Mouse (Mus musculus): ENCODE results near the gene Igf2bp3. TPM values are rescaled to one million over a fixed set of nuclear protein-coding genes. Genes with fewer than 3 reads are reported as not detected.

The Igf2bp3 gene
- polyA plus RNA-seq, 1 experiment from 2014 or later: 105 TPM

- Histone ChIP-seq H3K27ac (ENCODE audit: low read depth) (no peak overlapping the region), H3K4me3 (ENCODE audit: low read depth, low read length) (no peak overlapping the region), H3K27me3 (replicated peaks; ENCODE audit: control insufficient read depth, insufficient read depth, low read length) (no peaks in the 10 kb centered on the region), H3K9ac (ENCODE audit: low read length) (no peak overlapping the region), H3K9me3 (ENCODE audit: control insufficient read depth, low read length) (no peaks in the 10 kb centered on the region), H3K36me3 (ENCODE audit: control insufficient read depth, insufficient read depth, low read length) (no peaks in the 10 kb centered on the region), H3K4me2 (ENCODE audit: low read length) (no peak overlapping the region), H3K4me1 (replicated peaks; ENCODE audit: control insufficient read depth, insufficient read depth, low read length) (no peaks in the 10 kb centered on the region)
- WGBS: 76% methylated on average over 11 of the region's 11 CpGs
- no peak for ATAC-seq (replicated peaks; ENCODE audit: low FRiP score, low TSS enrichment, low read depth)
- DNase-seq (ENCODE audit: low spot score): no peak
Measured at GRCm38 (mm10) chr6:49050677-49051410, 163.9 kb downstream of the Igf2bp3 start.

DNA sequence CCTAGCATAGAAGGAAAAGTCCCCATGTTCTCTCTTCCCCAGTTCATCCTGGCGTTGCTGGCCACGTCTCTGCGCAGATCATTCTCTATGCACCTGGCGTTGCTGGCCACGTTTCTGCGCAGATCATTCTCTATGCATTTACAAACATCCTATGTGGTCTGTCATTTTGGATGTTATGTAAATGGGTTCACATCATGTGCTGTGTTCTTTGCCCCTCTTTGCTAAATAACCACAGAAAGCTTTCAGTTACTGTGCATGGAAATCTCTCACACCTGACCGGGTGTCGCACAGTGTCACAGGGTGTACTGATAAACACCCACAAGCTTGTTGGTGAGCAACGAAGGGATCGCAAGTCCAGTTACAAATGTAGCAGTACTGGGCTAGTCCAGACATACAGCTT, 166.4 kb downstream of the Igf2bp3 start:
- Histone ChIP-seq H3K9ac (ENCODE audit: low read length) (no peak overlapping the region), H3K9me3 (ENCODE audit: control insufficient read depth, low read length) (no peaks in the 10 kb centered on the region), H3K36me3 (ENCODE audit: control insufficient read depth, insufficient read depth, low read length) (no peaks in the 10 kb centered on the region), H3K4me3 (ENCODE audit: low read depth, low read length) (no peak overlapping the region), H3K4me1 (replicated peaks; ENCODE audit: control insufficient read depth, insufficient read depth, low read length) (no peaks in the 10 kb centered on the region), H3K4me2 (ENCODE audit: low read length) (no peak overlapping the region), H3K27me3 (replicated peaks; ENCODE audit: control insufficient read depth, insufficient read depth, low read length) (no peaks in the 10 kb centered on the region), H3K27ac (ENCODE audit: low read depth) (no peak overlapping the region)
- WGBS: 90% methylated on average over 10 of the region's 10 CpGs
- no peak for DNase-seq (ENCODE audit: low spot score)
- no peak for ATAC-seq (replicated peaks; ENCODE audit: low FRiP score, low TSS enrichment, low read depth)

DNA sequence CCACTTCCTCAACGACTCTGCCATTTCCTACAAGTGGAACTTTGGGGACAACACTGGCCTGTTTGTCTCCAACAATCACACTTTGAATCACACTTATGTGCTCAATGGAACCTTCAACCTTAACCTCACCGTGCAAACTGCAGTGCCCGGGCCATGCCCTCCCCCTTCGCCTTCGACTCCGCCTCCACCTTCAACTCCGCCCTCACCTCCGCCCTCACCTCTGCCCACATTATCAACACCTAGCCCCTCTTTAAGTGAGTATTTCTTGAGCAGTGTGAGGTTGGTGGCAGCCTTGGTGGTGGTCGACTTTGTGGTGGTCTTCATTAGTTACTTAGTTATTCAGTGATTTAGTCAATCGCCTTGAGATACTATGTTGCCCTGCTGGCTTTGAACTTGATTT, 166.9 kb downstream of the Igf2bp3 start:
- Histone ChIP-seq H3K4me2 (ENCODE audit: low read length) (no peak overlapping the region), H3K36me3 (ENCODE audit: control insufficient read depth, insufficient read depth, low read length) (no peaks in the 10 kb centered on the region), H3K27me3 (replicated peaks; ENCODE audit: control insufficient read depth, insufficient read depth, low read length) (no peaks in the 10 kb centered on the region), H3K4me3 (ENCODE audit: low read depth, low read length) (no peak overlapping the region), H3K9ac (ENCODE audit: low read length) (no peak overlapping the region), H3K27ac (ENCODE audit: low read depth) (no peak overlapping the region), H3K9me3 (ENCODE audit: control insufficient read depth, low read length) (no peaks in the 10 kb centered on the region), H3K4me1 (replicated peaks; ENCODE audit: control insufficient read depth, insufficient read depth, low read length) (no peaks in the 10 kb centered on the region)
- WGBS: 71% methylated on average over 10 of the region's 10 CpGs
- DNase-seq (ENCODE audit: low spot score) (no peak), ATAC-seq (replicated peaks; ENCODE audit: low FRiP score, low TSS enrichment, low read depth) (no peak)

- no peak overlapping the region for H3K9ac ChIP-seq (ENCODE audit: low read length)
- no peak overlapping the region for H3K27ac ChIP-seq (ENCODE audit: low read depth)
- H3K9me3 ChIP-seq (ENCODE audit: control insufficient read depth, low read length): no peaks in the 10 kb centered on the region
- DNase-seq (ENCODE audit: low spot score) (no peak), ATAC-seq (replicated peaks; ENCODE audit: low FRiP score, low TSS enrichment, low read depth) (no peak)
- no peak overlapping the region for H3K4me2 ChIP-seq (ENCODE audit: low read length)
- H3K4me1 ChIP-seq (replicated peaks; ENCODE audit: control insufficient read depth, insufficient read depth, low read length): no peaks in the 10 kb centered on the region
- H3K36me3 ChIP-seq (ENCODE audit: control insufficient read depth, insufficient read depth, low read length): no peaks in the 10 kb centered on the region
- WGBS: 74% methylated on average over 8 of the region's 8 CpGs
- no peak overlapping the region for H3K4me3 ChIP-seq (ENCODE audit: low read depth, low read length)
- no peaks in the 10 kb centered on the region for H3K27me3 ChIP-seq (replicated peaks; ENCODE audit: control insufficient read depth, insufficient read depth, low read length)
Measured at GRCm38 (mm10) chr6:49046976-49047375, 167.8 kb downstream of the Igf2bp3 start.

DNA sequence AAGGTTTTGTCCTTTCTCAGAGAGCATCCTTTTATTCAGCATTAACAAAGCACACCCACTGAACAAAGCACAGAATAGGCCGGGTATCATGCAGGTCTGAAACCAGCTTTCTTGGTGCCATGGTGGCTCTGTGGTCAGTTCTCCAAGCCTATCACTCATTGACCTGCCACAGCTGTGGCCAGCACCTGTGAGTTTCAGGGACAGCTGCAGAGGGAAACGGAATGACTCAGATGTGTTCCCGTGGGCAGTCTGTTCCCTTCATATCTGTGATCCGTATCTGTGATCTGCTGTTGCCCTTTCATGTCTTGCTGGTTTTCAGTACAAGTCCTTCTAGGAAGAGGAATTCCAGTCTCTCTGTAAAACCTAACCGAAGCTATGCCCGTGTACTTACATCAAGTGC, 168.3 kb downstream of the Igf2bp3 start:
- 77% methylated on average over 6 of the region's 6 CpGs for WGBS
- DNase-seq (ENCODE audit: low spot score) (no peak), ATAC-seq (replicated peaks; ENCODE audit: low FRiP score, low TSS enrichment, low read depth) (no peak)
- H3K4me3 ChIP-seq (ENCODE audit: low read depth, low read length): no peak overlapping the region
- H3K4me1 ChIP-seq (replicated peaks; ENCODE audit: control insufficient read depth, insufficient read depth, low read length): no peaks in the 10 kb centered on the region
- no peaks in the 10 kb centered on the region for H3K36me3 ChIP-seq (ENCODE audit: control insufficient read depth, insufficient read depth, low read length)
- no peak overlapping the region for H3K27ac ChIP-seq (ENCODE audit: low read depth)
- H3K9ac ChIP-seq (ENCODE audit: low read length): no peak overlapping the region
- H3K27me3 ChIP-seq (replicated peaks; ENCODE audit: control insufficient read depth, insufficient read depth, low read length): no peaks in the 10 kb centered on the region
- no peaks in the 10 kb centered on the region for H3K9me3 ChIP-seq (ENCODE audit: control insufficient read depth, low read length)
- no peak overlapping the region for H3K4me2 ChIP-seq (ENCODE audit: low read length)

DNA sequence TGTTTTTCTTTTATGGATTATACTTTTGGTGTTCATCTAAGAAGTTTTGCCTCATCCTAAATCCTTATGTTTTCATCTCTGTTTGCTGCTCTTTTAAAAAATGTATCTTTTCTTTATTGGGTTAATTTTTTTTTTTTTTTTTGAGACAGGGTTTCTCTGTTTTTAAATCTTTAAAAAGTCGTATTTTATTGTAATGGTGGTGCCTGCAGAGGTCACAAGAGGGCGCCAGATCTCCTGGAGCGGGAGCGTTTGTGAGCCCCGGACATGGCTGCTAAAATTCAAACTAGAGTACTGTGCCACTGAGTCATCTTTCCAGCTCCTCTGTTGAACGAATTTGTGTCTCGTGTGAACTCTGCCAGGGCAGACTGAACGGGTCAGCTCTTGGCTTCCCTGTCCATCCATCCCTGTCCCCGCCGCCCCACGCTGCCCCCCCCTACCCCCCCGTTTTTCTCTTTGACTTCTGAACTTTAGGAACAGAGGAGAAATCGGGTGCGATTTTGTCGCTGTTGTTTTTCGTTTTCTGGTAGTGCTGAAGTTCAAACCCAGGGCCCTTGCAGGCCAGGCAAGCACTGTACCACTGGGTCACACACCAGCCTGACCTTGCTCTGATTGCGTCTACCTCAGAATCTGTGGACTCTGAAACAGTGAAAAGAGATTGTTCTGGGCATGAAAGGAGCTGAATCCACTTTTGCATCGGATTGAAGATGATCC, 175.1 kb downstream of the Igf2bp3 start:
- Histone ChIP-seq H3K27me3 (replicated peaks; ENCODE audit: control insufficient read depth, insufficient read depth, low read length) (no peaks in the 10 kb centered on the region), H3K4me3 (ENCODE audit: low read depth, low read length) (peak overlapping the region; percentile 28), H3K4me2 (ENCODE audit: low read length) (peak overlapping the region; percentile 41), H3K9me3 (ENCODE audit: control insufficient read depth, low read length) (no peaks in the 10 kb centered on the region), H3K36me3 (ENCODE audit: control insufficient read depth, insufficient read depth, low read length) (no peaks in the 10 kb centered on the region), H3K4me1 (replicated peaks; ENCODE audit: control insufficient read depth, insufficient read depth, low read length) (no peaks in the 10 kb centered on the region), H3K9ac (ENCODE audit: low read length) (0 out of 2 replicates have a peak overlapping the region, but pooled peaks have one; percentile 4), H3K27ac (ENCODE audit: low read depth) (no peak overlapping the region)
- WGBS: 16% methylated on average over 18 of the region's 18 CpGs
- DNase-seq (ENCODE audit: low spot score) (peak; percentile 77), ATAC-seq (replicated peaks; ENCODE audit: low FRiP score, low TSS enrichment, low read depth) (0 out of 2 replicates have a peak, but pooled peaks have one; percentile 70)

GRCm38 (mm10) chr6:49037268-49037662, 177.5 kb downstream of the Igf2bp3 start:
- no peaks in the 10 kb centered on the region for H3K4me1 ChIP-seq (replicated peaks; ENCODE audit: control insufficient read depth, insufficient read depth, low read length)
- DNase-seq (ENCODE audit: low spot score): no peak
- no peaks in the 10 kb centered on the region for H3K9me3 ChIP-seq (ENCODE audit: control insufficient read depth, low read length)
- H3K4me3 ChIP-seq (ENCODE audit: low read depth, low read length): no peak overlapping the region
- no peak overlapping the region for H3K4me2 ChIP-seq (ENCODE audit: low read length)
- H3K36me3 ChIP-seq (ENCODE audit: control insufficient read depth, insufficient read depth, low read length): no peaks in the 10 kb centered on the region
- no peaks in the 10 kb centered on the region for H3K27me3 ChIP-seq (replicated peaks; ENCODE audit: control insufficient read depth, insufficient read depth, low read length)
- no peak overlapping the region for H3K27ac ChIP-seq (ENCODE audit: low read depth)
- ATAC-seq (replicated peaks; ENCODE audit: low FRiP score, low TSS enrichment, low read depth): no peak
- H3K9ac ChIP-seq (ENCODE audit: low read length): no peak overlapping the region
- 62% methylated on average over 12 of the region's 12 CpGs for WGBS

- no peaks in the 10 kb centered on the region for H3K36me3 ChIP-seq (ENCODE audit: control insufficient read depth, insufficient read depth, low read length)
- H3K4me1 ChIP-seq (replicated peaks; ENCODE audit: control insufficient read depth, insufficient read depth, low read length): no peaks in the 10 kb centered on the region
- H3K27ac ChIP-seq (ENCODE audit: low read depth): no peak within 1 kb of the TSS
- H3K9me3 ChIP-seq (ENCODE audit: control insufficient read depth, low read length): no peaks in the 10 kb centered on the region
- peak within 1 kb of the TSS; percentile 20; the same call in 1 of the 2 replicates for H3K9ac ChIP-seq (ENCODE audit: low read length)
- H3K4me2 ChIP-seq (ENCODE audit: low read length): peak within 1 kb of the TSS; percentile 43
- 30% methylated on average over 28 of the region's 28 CpGs for WGBS
- no peaks in the 10 kb centered on the region for H3K27me3 ChIP-seq (replicated peaks; ENCODE audit: control insufficient read depth, insufficient read depth, low read length)
- no peak for ATAC-seq (replicated peaks; ENCODE audit: low FRiP score, low TSS enrichment, low read depth)
- DNase-seq (ENCODE audit: low spot score): no peak
- H3K4me3 ChIP-seq (ENCODE audit: low read depth, low read length): peak within 1 kb of the TSS; percentile 10; the same call in 1 of the 2 replicates
Measured at GRCm38 (mm10) chr6:49036275-49037267, 178.2 kb downstream of the Igf2bp3 start, which contains the start of gene Gpnmb. TSS of gene Gpnmb (plus strand) at chr6:49036546.

All from intestine, embryonic 14.5 days (tissue).